Mouse (Mus musculus): ENCODE measurements around the gene Gm15737. TPM values are rescaled to one million over a fixed set of nuclear protein-coding genes. Genes with fewer than 3 reads are reported as not detected.

Gm15737 gene
- polyA plus RNA-seq, 1 experiment from 2014 or later = 0.13 TPM

DNA sequence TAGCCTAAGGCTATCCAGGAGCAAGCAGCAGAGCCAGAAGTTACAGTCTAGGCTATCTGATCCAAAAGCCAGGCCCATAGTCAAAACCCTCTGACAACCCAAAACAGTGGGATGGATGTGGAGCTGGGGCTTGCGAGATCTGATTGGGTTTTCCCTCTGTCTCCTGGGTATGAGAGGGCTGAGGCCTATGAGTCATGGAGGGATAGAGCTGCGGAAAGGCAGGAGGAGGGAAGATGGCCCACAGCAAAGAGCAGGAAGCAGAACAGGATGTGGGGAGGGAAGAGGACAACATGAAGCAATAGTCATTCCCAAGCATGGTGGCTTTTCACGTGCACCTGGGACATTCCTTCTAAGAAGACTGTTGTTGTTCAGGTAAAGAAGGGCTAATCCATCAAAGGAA lies 41.5 kb downstream of the Gm15737 start:
- Histone ChIP-seq H3K9ac (no peak overlapping the region), H3K4me2 (replicated peaks) (no peak overlapping the region), H3K27ac (no peak overlapping the region), H3K4me1 (peaks cover 9% of the 10 kb centered on the region), H3K4me3 (no peak overlapping the region), H3K9me3 (no peaks in the 10 kb centered on the region), H3K36me3 (no peaks in the 10 kb centered on the region), H3K27me3 (no peaks in the 10 kb centered on the region)
- 49% methylated on average over 3 of the region's 3 CpGs for WGBS
- ATAC-seq (ENCODE audit: insufficient number of reproducible peaks, insufficient read depth, low FRiP score, low TSS enrichment) = no peak

DNA sequence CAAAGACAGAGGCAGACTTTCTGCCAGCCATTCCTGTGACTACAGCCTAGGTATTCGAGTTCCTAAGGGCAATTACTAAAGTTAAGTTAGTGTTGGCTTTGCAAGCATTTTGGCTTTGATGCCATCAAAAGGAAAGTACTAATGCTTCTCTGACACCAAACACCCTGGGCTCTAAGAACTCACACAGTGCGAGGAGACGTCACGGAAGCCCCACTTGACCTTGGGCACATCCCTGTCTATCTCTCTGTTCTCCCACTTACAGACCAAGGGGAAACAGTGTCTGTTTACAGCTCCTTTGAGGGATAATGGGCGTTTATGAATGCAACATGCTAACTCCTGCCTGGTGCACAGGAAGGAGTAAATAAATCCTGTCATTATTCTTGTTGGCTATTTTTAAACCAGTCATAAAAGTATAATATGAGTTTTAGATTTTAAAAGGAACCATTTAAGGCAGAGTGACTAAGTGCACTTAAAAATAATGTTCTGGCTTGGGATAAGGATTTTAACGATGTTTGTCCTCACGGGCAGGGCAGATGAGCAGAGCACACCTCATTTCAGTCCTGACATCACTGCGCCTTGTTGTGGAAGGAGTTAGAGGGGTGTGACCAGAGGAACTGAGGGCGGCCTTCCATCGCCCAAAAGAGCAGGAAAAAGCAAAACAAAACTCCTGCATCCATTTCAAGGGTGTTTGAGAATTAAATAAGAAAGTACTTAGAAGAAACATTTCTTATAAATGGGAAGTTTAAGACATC lies 52.0 kb downstream of the Gm15737 start:
- no peak overlapping the region for H3K9ac ChIP-seq
- H3K27me3 ChIP-seq = no peaks in the 10 kb centered on the region
- no peak overlapping the region for H3K27ac ChIP-seq
- peaks cover 9% of the 10 kb centered on the region; the same call in 1 of the 2 replicates for H3K4me1 ChIP-seq
- 63% methylated on average over 10 of the region's 10 CpGs for WGBS
- no peak overlapping the region for H3K4me3 ChIP-seq
- H3K9me3 ChIP-seq = no peaks in the 10 kb centered on the region
- H3K36me3 ChIP-seq = no peaks in the 10 kb centered on the region
- ATAC-seq (ENCODE audit: insufficient number of reproducible peaks, insufficient read depth, low FRiP score, low TSS enrichment) = no peak
- H3K4me2 ChIP-seq (replicated peaks) = no peak overlapping the region

DNA sequence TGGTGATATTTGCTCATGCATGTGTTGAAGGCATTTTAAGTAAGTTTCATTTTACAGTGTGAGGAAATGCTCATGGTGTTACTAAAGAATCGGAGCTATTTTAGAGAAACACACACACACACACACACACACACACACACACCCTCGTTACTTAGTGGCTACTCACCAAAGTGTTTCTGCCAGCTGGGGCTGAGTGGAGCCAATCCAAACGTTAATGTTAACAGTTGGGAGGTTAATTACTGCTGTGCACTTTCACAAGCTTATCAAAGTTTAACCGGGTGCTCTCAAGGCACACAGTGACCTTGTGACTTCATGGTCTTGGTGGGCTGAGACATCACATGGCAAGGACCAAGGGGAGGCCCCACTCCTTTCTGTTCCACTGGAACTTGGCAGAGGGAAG lies 52.7 kb downstream of the Gm15737 start:
- 41% methylated on average over 4 of the region's 4 CpGs for WGBS
- H3K27ac ChIP-seq = no peak overlapping the region
- H3K9me3 ChIP-seq = no peaks in the 10 kb centered on the region
- H3K4me2 ChIP-seq (replicated peaks) = no peak overlapping the region
- H3K9ac ChIP-seq = no peak overlapping the region
- H3K36me3 ChIP-seq = no peaks in the 10 kb centered on the region
- H3K27me3 ChIP-seq = no peaks in the 10 kb centered on the region
- ATAC-seq (ENCODE audit: insufficient number of reproducible peaks, insufficient read depth, low FRiP score, low TSS enrichment) = no peak
- H3K4me1 ChIP-seq = peaks cover 9% of the 10 kb centered on the region; the same call in 1 of the 2 replicates
- H3K4me3 ChIP-seq = no peak overlapping the region

DNA sequence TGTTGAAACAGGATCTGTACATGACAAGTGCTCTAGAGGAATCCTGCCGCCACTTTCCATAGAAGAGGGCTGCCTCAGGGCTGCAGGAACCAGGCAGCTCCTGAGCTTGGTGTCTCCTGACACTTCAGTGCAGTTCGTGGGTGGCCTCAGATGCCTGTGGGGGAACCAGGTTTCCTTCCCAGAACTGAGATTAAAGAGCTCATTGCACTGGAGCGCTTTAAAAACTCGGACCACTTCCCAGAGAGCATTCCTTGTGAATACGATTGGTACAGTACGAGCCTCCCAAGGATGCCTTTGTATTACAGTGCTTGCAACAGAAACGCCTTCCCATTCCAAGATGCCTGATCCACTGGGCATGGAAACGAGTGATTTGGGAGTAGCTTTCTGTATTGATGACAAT lies 55.4 kb downstream of the Gm15737 start:
- peaks cover 9% of the 10 kb centered on the region; the same call in 1 of the 2 replicates for H3K4me1 ChIP-seq
- H3K4me2 ChIP-seq (replicated peaks) = no peak overlapping the region
- 54% methylated on average over 8 of the region's 8 CpGs for WGBS
- H3K27ac ChIP-seq = no peak overlapping the region
- no peak for ATAC-seq (ENCODE audit: insufficient number of reproducible peaks, insufficient read depth, low FRiP score, low TSS enrichment)
- no peaks in the 10 kb centered on the region for H3K36me3 ChIP-seq
- no peaks in the 10 kb centered on the region for H3K27me3 ChIP-seq
- H3K4me3 ChIP-seq = no peak overlapping the region
- no peaks in the 10 kb centered on the region for H3K9me3 ChIP-seq
- no peak overlapping the region for H3K9ac ChIP-seq

DNA sequence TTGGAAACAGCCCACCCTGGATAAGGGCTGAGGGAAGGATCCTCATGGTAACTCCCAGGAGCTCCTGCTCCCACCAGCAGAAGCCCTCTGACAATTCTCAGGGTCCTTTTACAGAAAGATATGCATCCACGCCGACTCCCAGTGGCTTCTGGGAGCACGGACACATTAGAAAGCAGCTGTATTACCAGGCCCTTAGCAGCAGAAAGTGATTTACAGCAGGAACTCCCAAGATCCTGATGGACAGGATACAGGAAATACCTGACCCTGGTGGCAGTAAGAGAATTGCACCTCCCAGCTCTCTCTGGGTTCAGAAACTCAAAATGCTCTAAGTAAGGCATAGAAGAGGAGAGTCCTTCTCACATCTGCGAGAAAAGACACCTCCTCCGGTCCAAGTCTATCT lies 59.1 kb downstream of the Gm15737 start:
- Histone ChIP-seq H3K27ac (no peak overlapping the region), H3K4me2 (replicated peaks) (no peak overlapping the region), H3K36me3 (no peaks in the 10 kb centered on the region), H3K27me3 (no peaks in the 10 kb centered on the region), H3K4me3 (no peak overlapping the region), H3K4me1 (peaks cover 9% of the 10 kb centered on the region; the same call in 1 of the 2 replicates), H3K9ac (no peak overlapping the region), H3K9me3 (no peaks in the 10 kb centered on the region)
- no peak for ATAC-seq (ENCODE audit: insufficient number of reproducible peaks, insufficient read depth, low FRiP score, low TSS enrichment)
- WGBS = 84% methylated on average over 5 of the region's 5 CpGs

Other genes with a start within 250 kb of the Gm15737 start
- 7.5 and 8.0 TPM in 2 replicates for gene Prickle2, start 163.2 kb upstream of the Gm15737 start, polyA plus RNA-seq (2016; fragmentation: Nextera tagmentation; extraction: Ambion mirVana)
- 1.3 and 1.6 TPM in 2 replicates for gene A730049H05Rik, start 52.9 kb upstream of the Gm15737 start, polyA plus RNA-seq (2016; fragmentation: Nextera tagmentation; extraction: Ambion mirVana)
- 9.3 TPM in 2 replicates for gene Adamts9, start 74.1 kb downstream of the Gm15737 start, polyA plus RNA-seq (2016; fragmentation: Nextera tagmentation; extraction: Ambion mirVana)